13 mouse cellular contexts compared by ENCODE assay signal in genomic region chr4:152610026-152610425, GRCm38 (mm10).
"Had no signal": no experiment of that assay in that cellular context is flagged by ENCODE, and none has a peak within 500 bp of the region (broad histone marks: within the 10 kb centered on the region; RNA-seq: fewer than 3 reads in every experiment).

No protein-coding gene starts in this region.

- DNase-seq: lung, adult 18-20 months; lung, embryonic 14.5 days; lung, postnatal 10 days; lung, postnatal 4 days; midbrain, embryonic 14.5 days; retina, postnatal 1 day; right cerebral cortex, adult 18-20 months; right cerebral cortex, postnatal 25 days; right cerebral cortex, postnatal 4 days; spleen, adult 18-20 months; thymus, adult 18-20 months; thymus, postnatal 14 days; thymus, postnatal 36 days had no signal
